Mouse (Mus musculus): ENCODE results near the gene Ciita.

- TF ChIP-seq CTCF (IDR thresholded peaks at IDR 0.05; ENCODE audit: control insufficient read depth, insufficient read depth, insufficient replicate concordance, low read depth, low read length) (no peak), POLR2A (IDR thresholded peaks at IDR 0.05; ENCODE audit: control insufficient read depth, low read depth, low read length) (no peak)
Measured at GRCm38 (mm10) chr16:10436166-10436565, 43.7 kb upstream of the Ciita start.
